Mouse (Mus musculus) layer of hippocampus, adult 9-11 months (tissue): Measurements from ENCODE around the gene Olfr1382.
"Not testable (repeated sequence)": the region's sequence is repeated elsewhere in the genome, so short reads cannot be mapped to it uniquely, and the experiment has no call there.

Experiments used
- DNase-seq: peaks from one replicate; pipeline ENCODE4 v3.0.0; 2022

The Olfr1382 gene

GRCm38 (mm10) chr11:49527947-49528346 lies at the start of gene Olfr1382:
Gene Olfr1382 (plus strand): TSS chr11:49528247.
- DNase-seq = no peak

GRCm38 (mm10) chr11:49485973-49486372 lies 42.1 kb upstream of the Olfr1382 start:
- no peak for DNase-seq

- not testable (repeated sequence) for DNase-seq
Observed at GRCm38 (mm10) chr11:49488770-49489169, 39.3 kb upstream of the Olfr1382 start, which contains the start of gene Olfr1385. Gene Olfr1385 (plus strand): TSS chr11:49489070.

DNA sequence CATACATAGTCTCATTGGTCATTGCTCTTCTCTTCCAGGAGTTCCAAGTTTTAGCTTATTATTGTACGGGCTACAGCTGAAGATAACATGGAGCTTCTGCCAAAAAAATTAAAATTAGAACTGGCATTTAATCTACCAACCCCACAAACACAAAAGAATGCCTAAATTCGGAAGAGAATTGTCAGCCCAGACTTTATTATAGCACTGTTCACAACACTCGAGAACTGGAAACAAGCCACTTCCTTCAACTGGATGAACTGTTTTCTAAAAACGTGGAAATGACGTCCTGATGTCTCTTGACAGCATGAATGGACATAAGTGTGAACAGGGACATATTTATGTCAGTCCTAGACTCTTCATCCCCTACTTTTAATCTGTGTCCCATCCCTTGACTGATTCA lies 10.0 kb upstream of the Olfr1382 start:
- no peak for DNase-seq

DNA sequence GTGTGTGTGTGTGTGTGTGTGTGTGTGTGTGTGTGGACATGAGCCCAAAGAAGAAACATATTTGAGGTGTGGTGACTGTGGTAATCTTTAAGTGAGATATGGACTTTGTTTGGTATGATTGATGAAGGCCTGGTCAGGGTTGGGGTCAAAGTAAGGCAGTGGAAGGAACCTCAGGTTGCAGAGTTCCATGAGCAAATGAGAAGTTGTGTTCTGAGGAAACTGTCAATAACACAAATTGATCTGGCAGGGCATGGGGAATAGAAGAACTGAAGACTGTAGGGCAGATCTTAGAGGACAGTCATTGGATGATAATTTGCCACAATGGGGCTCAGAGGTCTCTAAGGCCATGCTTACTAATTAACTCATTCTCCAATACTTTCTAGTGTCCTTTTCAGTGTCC lies 8.7 kb upstream of the Olfr1382 start, which contains the start of gene Olfr1383:
Gene Olfr1383, plus strand, starts transcription at position 301 of the 400 bp plus-strand sequence.
- no peak for DNase-seq

- DNase-seq = no peak
Observed at GRCm38 (mm10) chr11:49532761-49533160, 4.7 kb downstream of the Olfr1382 start.

DNA sequence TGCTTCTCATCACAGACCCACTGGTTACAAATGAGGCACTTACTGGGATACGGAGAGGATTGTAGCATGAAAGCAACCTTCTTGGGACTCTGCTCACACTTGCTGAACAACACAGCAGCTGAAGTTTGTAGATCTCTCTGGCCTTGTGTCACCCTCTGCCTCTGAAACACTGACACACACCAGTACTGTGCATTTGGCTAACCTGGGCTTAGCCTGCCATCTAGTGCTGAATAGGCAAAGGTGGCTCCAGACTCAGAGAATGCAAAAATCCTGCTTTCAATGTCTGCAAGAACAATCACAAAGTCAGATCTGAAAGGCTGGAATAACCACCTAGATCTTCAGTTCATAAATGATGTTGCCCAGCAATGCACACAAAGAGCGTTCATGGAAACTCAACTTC lies 8.6 kb downstream of the Olfr1382 start:
- peak; percentile 3 for DNase-seq

DNA sequence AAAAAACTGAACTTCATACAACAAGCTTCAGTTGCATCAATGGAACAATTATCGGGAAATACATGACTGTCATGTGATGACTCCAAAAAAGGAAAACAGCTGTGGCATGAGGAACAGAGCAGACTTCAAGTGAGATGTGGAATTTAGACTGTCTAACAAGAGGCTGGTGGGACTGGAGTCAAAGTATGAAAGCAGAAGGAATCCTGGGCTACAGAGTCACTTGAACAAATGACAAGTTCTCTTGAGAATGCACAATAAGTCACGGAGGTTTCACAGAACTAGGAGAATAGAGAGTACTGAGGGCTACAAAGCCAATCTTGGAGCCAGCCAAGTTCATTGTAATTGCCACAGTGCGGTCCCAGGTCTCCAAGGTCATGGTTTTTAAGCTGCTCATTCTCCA lies 15.1 kb downstream of the Olfr1382 start, which contains the start of gene Olfr1381:
Gene Olfr1381, plus strand, starts transcription at position 301 of the 400 bp plus-strand sequence.
- not testable (repeated sequence) for DNase-seq

DNA sequence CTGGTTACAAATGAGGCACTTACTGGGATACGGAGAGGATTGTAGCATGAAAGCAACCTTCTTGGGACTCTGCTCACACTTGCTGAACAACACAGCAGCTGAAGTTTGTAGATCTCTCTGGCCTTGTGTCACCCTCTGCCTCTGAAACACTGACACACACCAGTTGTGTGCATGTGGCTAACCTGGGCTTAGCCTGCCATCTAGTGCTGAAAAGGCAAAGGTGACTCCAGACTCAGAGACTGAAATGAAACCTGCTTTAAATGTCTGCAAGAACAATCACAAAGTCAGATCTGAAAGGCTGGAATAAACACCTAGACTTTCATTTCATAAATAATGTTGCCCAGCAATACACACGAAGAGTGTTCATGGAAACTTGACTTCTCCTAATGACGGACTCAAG lies 26.0 kb downstream of the Olfr1382 start:
- DNase-seq = not testable (repeated sequence)

DNA sequence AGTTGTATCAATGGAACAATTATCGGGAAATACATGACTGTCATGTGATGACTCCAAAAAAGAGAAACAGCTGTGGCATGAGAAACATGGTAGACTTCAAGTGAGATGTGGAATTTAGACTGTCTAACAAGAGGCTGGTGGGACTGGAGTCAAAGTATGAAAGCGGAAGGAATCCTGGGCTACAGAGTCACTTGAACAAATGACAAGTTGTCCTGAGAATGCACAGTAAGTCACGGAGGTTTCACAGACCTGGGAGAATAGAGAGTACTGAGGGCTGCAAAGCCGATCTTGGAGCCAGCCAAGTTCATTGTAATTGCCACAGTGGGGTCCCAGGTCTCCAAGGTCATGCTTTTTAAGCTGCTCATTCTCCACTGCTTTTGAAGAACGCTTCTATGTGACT lies 28.5 kb downstream of the Olfr1382 start, which contains the start of gene Olfr1380:
Gene Olfr1380, plus strand, starts transcription at position 301 of the 400 bp plus-strand sequence.
- DNase-seq = not testable (repeated sequence)

GRCm38 (mm10) chr11:49575054-49575453 lies 47.0 kb downstream of the Olfr1382 start:
- DNase-seq = not testable (repeated sequence)

DNA sequence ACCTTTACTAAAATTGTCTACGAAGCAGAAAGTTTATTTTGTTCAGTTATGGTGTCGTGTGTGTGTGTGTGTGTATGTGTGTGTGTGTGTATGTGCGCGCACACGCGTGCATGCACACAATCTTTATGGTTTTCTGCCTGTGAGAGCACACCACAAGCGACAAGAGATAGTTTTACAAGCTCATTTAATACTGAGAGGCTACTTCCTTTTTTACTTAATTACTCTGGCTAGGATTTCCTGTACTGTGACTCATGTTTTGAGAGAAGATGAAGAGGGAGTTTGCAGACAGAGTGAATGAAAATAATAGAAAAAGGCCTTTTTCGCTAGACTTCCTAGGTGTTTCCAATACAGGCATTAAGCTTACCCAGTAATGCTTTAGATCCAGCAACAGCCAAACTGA lies 52.4 kb downstream of the Olfr1382 start:
- DNase-seq = not testable (repeated sequence)
